Mouse (Mus musculus) granulocyte monocyte progenitor cell, adult 5-6 weeks (primary cell): ENCODE measurements around the gene Mospd3. TPM values are rescaled to one million over a fixed set of nuclear protein-coding genes. Genes with fewer than 3 reads are reported as not detected.

ENCODE experiments used
- total RNA-seq, 2 experiments: library from RNA; stranded (forward) in 1 of 2; stranded (reverse) in 1 of 2; fragments of 200-712, 200-1000 nt in 1 of 2; fragments of >200 nt in 1 of 2; fragmentation: Nextera tagmentation in 1 of 2; gene quantifications; 2 replicates each; pipeline ENCODE4 v1.2.3; 2014 to 2017

Mospd3 gene
- total RNA-seq, 2 experiments from 2014 or later, result 4.0 to 159 TPM

Other genes starting within 250 kb of the Mospd3 start
- 0.66 and 4.7 TPM in 2 replicates for gene Zan, start 124.0 kb downstream of the Mospd3 start, total RNA-seq (2014; fragmentation: Nextera tagmentation)
- 0.04 and 0.05 TPM in 2 replicates for gene Zan, start 124.0 kb downstream of the Mospd3 start, total RNA-seq (2017)
- gene Pop7, start 98.5 kb downstream of the Mospd3 start, total RNA-seq (2014; fragmentation: Nextera tagmentation), result 31.2 and 36.5 TPM in 2 replicates
- 18.3 and 28.9 TPM in 2 replicates for gene Pop7, start 98.5 kb downstream of the Mospd3 start, total RNA-seq (2017)
- gene Gigyf1, start 82.5 kb downstream of the Mospd3 start, total RNA-seq (2014; fragmentation: Nextera tagmentation), result 21.0 and 21.7 TPM in 2 replicates
- 5.2 and 7.7 TPM in 2 replicates for gene Gigyf1, start 82.5 kb downstream of the Mospd3 start, total RNA-seq (2017)
- gene Epo, start 67.8 kb downstream of the Mospd3 start, total RNA-seq (2014; fragmentation: Nextera tagmentation), result not detected in 2 replicates
- gene Epo, start 67.8 kb downstream of the Mospd3 start, total RNA-seq (2017), result not detected in 2 replicates
- gene Gnb2, start 67.5 kb downstream of the Mospd3 start, total RNA-seq (2014; fragmentation: Nextera tagmentation), result 335 and 473 TPM in 2 replicates
- 226 and 299 TPM in 2 replicates for gene Gnb2, start 67.5 kb downstream of the Mospd3 start, total RNA-seq (2017)
- gene Actl6b, start 47.5 kb downstream of the Mospd3 start, total RNA-seq (2014; fragmentation: Nextera tagmentation), result not detected in 2 replicates
- not detected in 2 replicates for gene Actl6b, start 47.5 kb downstream of the Mospd3 start, total RNA-seq (2017)
- 5.8 and 20.3 TPM in 2 replicates for gene Tfr2, start 31.2 kb downstream of the Mospd3 start, total RNA-seq (2014; fragmentation: Nextera tagmentation)
- 7.5 and 10.2 TPM in 2 replicates for gene Tfr2, start 31.2 kb downstream of the Mospd3 start, total RNA-seq (2017)
- not detected in 2 replicates for gene Pcolce, start 12.7 kb upstream of the Mospd3 start, total RNA-seq (2014; fragmentation: Nextera tagmentation)
- gene Pcolce, start 12.7 kb upstream of the Mospd3 start, total RNA-seq (2017), result 0.62 TPM in 1 of 2 replicates, not detected in the other
- gene Fbxo24, start 27.9 kb upstream of the Mospd3 start, total RNA-seq (2014; fragmentation: Nextera tagmentation), result not detected in 2 replicates
- gene Fbxo24, start 27.9 kb upstream of the Mospd3 start, total RNA-seq (2017), result not detected in 2 replicates
- gene Lrch4, start 28.1 kb upstream of the Mospd3 start, total RNA-seq (2014; fragmentation: Nextera tagmentation), result 57.4 and 73.0 TPM in 2 replicates
- gene Lrch4, start 28.1 kb upstream of the Mospd3 start, total RNA-seq (2017), result 34.6 and 42.2 TPM in 2 replicates
- 13.2 and 16.4 TPM in 2 replicates for gene Gm20605, start 28.1 kb upstream of the Mospd3 start, total RNA-seq (2014; fragmentation: Nextera tagmentation)
- gene Gm20605, start 28.1 kb upstream of the Mospd3 start, total RNA-seq (2017), result 0.62 and 3.6 TPM in 2 replicates
- 32.1 and 55.2 TPM in 2 replicates for gene Sap25, start 40.3 kb upstream of the Mospd3 start, total RNA-seq (2014; fragmentation: Nextera tagmentation)
- 9.7 and 20.8 TPM in 2 replicates for gene Sap25, start 40.3 kb upstream of the Mospd3 start, total RNA-seq (2017)
- not detected in 2 replicates for gene Irs3, start 44.7 kb upstream of the Mospd3 start, total RNA-seq (2014; fragmentation: Nextera tagmentation)
- gene Irs3, start 44.7 kb upstream of the Mospd3 start, total RNA-seq (2017), result not detected in 2 replicates
- 13.7 and 15.0 TPM in 2 replicates for gene Agfg2, start 83.7 kb upstream of the Mospd3 start, total RNA-seq (2014; fragmentation: Nextera tagmentation)
- gene Agfg2, start 83.7 kb upstream of the Mospd3 start, total RNA-seq (2017), result 10.7 and 13.9 TPM in 2 replicates
- not detected in 2 replicates for gene Nyap1, start 140.5 kb upstream of the Mospd3 start, total RNA-seq (2014; fragmentation: Nextera tagmentation)
- gene Nyap1, start 140.5 kb upstream of the Mospd3 start, total RNA-seq (2017), result not detected in 2 replicates
- gene Tsc22d4, start 144.7 kb upstream of the Mospd3 start, total RNA-seq (2014; fragmentation: Nextera tagmentation), result 71.5 and 78.5 TPM in 2 replicates
- 57.5 and 74.8 TPM in 2 replicates for gene Tsc22d4, start 144.7 kb upstream of the Mospd3 start, total RNA-seq (2017)
- gene Ppp1r35, start 177.8 kb upstream of the Mospd3 start, total RNA-seq (2014; fragmentation: Nextera tagmentation), result 29.4 and 36.7 TPM in 2 replicates
- gene Ppp1r35, start 177.8 kb upstream of the Mospd3 start, total RNA-seq (2017), result 22.9 and 24.1 TPM in 2 replicates
- 33.9 and 35.2 TPM in 2 replicates for gene Mepce, start 186.6 kb upstream of the Mospd3 start, total RNA-seq (2014; fragmentation: Nextera tagmentation)
- gene Mepce, start 186.6 kb upstream of the Mospd3 start, total RNA-seq (2017), result 14.5 and 48.4 TPM in 2 replicates
- gene Zcwpw1, start 186.7 kb upstream of the Mospd3 start, total RNA-seq (2014; fragmentation: Nextera tagmentation), result 1.0 and 2.6 TPM in 2 replicates
- 12.7 and 13.0 TPM in 2 replicates for gene Zcwpw1, start 186.7 kb upstream of the Mospd3 start, total RNA-seq (2017)
- 3.2 and 4.0 TPM in 2 replicates for gene Pilra, start 235.2 kb upstream of the Mospd3 start, total RNA-seq (2014; fragmentation: Nextera tagmentation)
- gene Pilra, start 235.2 kb upstream of the Mospd3 start, total RNA-seq (2017), result 11.4 and 12.7 TPM in 2 replicates